Mouse (Mus musculus): ENCODE data around the gene Ucn. TPM values are rescaled to one million over a fixed set of nuclear protein-coding genes. Genes with fewer than 3 reads are reported as not detected.

The Ucn gene
- polyA plus RNA-seq, 2 experiments: 0.16 TPM; not detected in 1

DNA sequence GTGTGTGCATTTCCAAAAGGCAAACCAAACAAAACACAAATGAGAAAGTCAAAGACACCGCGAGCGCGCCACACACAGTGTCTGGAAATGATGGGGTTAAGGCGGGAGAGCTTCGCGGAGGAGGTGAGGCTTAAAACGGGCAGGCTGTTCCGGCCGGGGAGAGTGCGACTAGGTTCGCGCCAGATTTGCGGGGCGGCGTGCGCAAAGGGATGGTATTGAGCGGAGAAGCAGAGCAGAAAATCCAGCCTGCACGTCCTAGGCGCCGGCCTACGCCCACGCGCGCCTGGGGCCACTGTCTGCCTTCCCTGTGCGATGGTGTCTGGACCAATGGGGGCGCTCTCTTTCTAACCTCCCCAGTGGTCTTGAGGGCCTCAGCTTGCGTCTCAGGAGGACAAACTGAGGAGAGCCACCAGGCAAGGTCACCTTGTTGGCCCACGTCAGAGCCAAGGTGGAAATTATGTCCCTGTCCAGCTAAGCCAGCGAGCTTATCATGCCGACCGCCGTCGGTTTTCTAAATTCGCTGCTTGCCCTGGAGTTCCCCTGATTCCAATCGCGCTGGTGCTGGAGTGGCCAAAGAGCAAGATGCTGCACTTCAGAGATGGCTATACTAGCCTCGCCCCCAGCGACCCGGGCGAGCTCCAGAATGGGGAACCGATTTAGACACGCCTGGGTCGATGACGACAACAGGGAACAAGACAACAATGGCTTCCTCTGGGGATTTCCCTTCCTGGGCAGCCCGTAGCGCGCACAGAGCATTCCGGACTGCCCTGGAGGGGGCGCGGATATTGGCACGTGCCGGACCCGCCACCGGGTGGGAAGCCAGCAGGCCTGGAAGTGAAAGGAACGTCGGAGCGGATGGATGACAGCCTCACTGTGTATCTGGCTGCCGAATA, 43.6 kb downstream of the Ucn start:
- H3K4me1 ChIP-seq (ENCODE audit: control insufficient read depth, insufficient read depth, low read length): peaks cover 3% of the 10 kb centered on the region; the same call in 1 of the 2 replicates
- H3K4me3 ChIP-seq (replicated peaks; ENCODE audit: low read length): peak overlapping the region; percentile 18
- H3K27ac ChIP-seq (replicated peaks; ENCODE audit: low read depth, low read length): no peak overlapping the region
- peak; percentile 30 for DNase-seq (ENCODE audit: low spot score)
- H3K9me3 ChIP-seq (ENCODE audit: control insufficient read depth, low read length): no peaks in the 10 kb centered on the region
- H3K4me2 ChIP-seq (replicated peaks; ENCODE audit: low read depth, low read length, severe bottlenecking): peak overlapping the region; percentile 29
- H3K9ac ChIP-seq (ENCODE audit: low read depth, low read length, severe bottlenecking): no peak overlapping the region
- peaks cover 77% of the 10 kb centered on the region for H3K27me3 ChIP-seq (ENCODE audit: control insufficient read depth, insufficient read depth, low read length)
- no peaks in the 10 kb centered on the region for H3K36me3 ChIP-seq (ENCODE audit: control insufficient read depth, insufficient read depth, low read length)
- no peak for TF ChIP-seq POLR2A (IDR thresholded peaks at IDR 0.05; ENCODE audit: borderline replicate concordance, extremely low read depth, insufficient read depth, insufficient read length)
- ATAC-seq (ENCODE audit: low FRiP score, low read depth): no peak
- WGBS: under 1% methylated on average over 57 of the region's 59 CpGs

- Histone ChIP-seq H3K4me2 (replicated peaks; ENCODE audit: low read depth, low read length, severe bottlenecking) (peak overlapping the region; percentile 29; the same call in 1 of the 2 replicates), H3K27me3 (ENCODE audit: control insufficient read depth, insufficient read depth, low read length) (peaks cover 84% of the 10 kb centered on the region), H3K4me1 (ENCODE audit: control insufficient read depth, insufficient read depth, low read length) (peaks cover 3% of the 10 kb centered on the region; the same call in 1 of the 2 replicates), H3K36me3 (ENCODE audit: control insufficient read depth, insufficient read depth, low read length) (no peaks in the 10 kb centered on the region), H3K9ac (ENCODE audit: low read depth, low read length, severe bottlenecking) (no peak overlapping the region), H3K4me3 (replicated peaks; ENCODE audit: low read length) (peak overlapping the region; percentile 18), H3K27ac (replicated peaks; ENCODE audit: low read depth, low read length) (no peak overlapping the region), H3K9me3 (ENCODE audit: control insufficient read depth, low read length) (no peaks in the 10 kb centered on the region)
- 2% methylated on average over 28 of the region's 29 CpGs for WGBS
- ATAC-seq (ENCODE audit: low FRiP score, low read depth): no peak
- DNase-seq (ENCODE audit: low spot score): no peak
- no peak for TF ChIP-seq POLR2A (IDR thresholded peaks at IDR 0.05; ENCODE audit: borderline replicate concordance, extremely low read depth, insufficient read depth, insufficient read length)
Observed at GRCm38 (mm10) chr5:31094100-31094798, 44.4 kb downstream of the Ucn start.

DNA sequence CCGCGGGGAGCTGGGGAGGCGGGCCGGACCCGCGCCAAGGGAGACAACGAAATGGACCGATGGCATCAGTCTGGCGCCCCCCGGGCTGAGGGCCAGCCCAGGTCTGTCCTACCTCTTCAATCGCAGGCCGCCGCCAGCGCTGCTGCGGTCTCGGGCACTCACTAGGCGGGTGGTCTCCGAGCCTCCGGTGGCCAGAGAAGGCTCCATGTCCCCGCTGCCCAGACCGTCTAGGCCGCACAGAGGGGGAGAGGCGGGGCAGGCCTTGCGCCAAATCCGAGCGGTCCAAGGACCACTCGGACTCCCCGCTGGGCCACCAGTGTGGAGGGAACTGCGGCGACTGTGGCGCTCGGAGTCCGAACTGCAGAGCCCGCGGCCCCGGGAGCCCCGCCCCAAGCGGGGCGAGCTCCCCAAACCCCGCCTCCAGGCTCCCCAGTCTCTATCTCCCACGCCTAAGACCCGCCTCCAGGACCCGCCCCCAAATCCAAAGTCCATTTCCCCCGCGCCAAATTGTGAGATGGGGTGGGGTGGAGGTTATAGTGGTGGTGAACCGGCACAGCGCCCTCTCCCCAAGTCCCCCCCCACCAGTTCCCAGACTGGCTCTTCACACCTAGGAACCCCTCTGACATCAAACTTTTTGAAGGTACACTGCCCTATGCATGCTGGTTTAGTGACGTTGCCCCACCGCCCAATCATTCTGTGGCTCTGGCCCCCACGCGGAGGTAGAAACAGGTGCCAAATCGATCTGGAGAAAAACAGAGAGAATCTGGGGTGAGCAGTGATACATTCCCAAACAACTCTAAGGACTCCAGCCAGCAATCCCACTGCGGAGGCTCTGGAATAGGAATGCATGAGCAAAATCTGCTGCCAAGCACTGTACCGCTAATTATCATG, 45.2 kb downstream of the Ucn start:
- DNase-seq (ENCODE audit: low spot score) (no peak), ATAC-seq (ENCODE audit: low FRiP score, low read depth) (peak; percentile 53; the same call in 1 of the 2 replicates)
- WGBS: 1% methylated on average over 36 of the region's 54 CpGs
- H3K27ac ChIP-seq (replicated peaks; ENCODE audit: low read depth, low read length): no peak overlapping the region
- peaks cover 88% of the 10 kb centered on the region for H3K27me3 ChIP-seq (ENCODE audit: control insufficient read depth, insufficient read depth, low read length)
- peaks cover 3% of the 10 kb centered on the region; the same call in 1 of the 2 replicates for H3K4me1 ChIP-seq (ENCODE audit: control insufficient read depth, insufficient read depth, low read length)
- H3K36me3 ChIP-seq (ENCODE audit: control insufficient read depth, insufficient read depth, low read length): no peaks in the 10 kb centered on the region
- peak overlapping the region; percentile 41 for H3K4me3 ChIP-seq (replicated peaks; ENCODE audit: low read length)
- peak overlapping the region; percentile 67 for H3K4me2 ChIP-seq (replicated peaks; ENCODE audit: low read depth, low read length, severe bottlenecking)
- H3K9me3 ChIP-seq (ENCODE audit: control insufficient read depth, low read length): no peaks in the 10 kb centered on the region
- peak overlapping the region; percentile 44; the same call in 1 of the 2 replicates for H3K9ac ChIP-seq (ENCODE audit: low read depth, low read length, severe bottlenecking)
- no peak for TF ChIP-seq POLR2A (IDR thresholded peaks at IDR 0.05; ENCODE audit: borderline replicate concordance, extremely low read depth, insufficient read depth, insufficient read length)

GRCm38 (mm10) chr5:31092231-31092975, 46.2 kb downstream of the Ucn start:
- H3K4me3 ChIP-seq (replicated peaks; ENCODE audit: low read length): peak overlapping the region; percentile 41
- WGBS: 3% methylated on average over 14 of the region's 53 CpGs
- H3K4me1 ChIP-seq (ENCODE audit: control insufficient read depth, insufficient read depth, low read length): peaks cover 3% of the 10 kb centered on the region; the same call in 1 of the 2 replicates
- no peaks in the 10 kb centered on the region for H3K36me3 ChIP-seq (ENCODE audit: control insufficient read depth, insufficient read depth, low read length)
- peak overlapping the region; percentile 67 for H3K4me2 ChIP-seq (replicated peaks; ENCODE audit: low read depth, low read length, severe bottlenecking)
- no peak for DNase-seq (ENCODE audit: low spot score)
- H3K27ac ChIP-seq (replicated peaks; ENCODE audit: low read depth, low read length): no peak overlapping the region
- no peak for ATAC-seq (ENCODE audit: low FRiP score, low read depth)
- TF ChIP-seq POLR2A (IDR thresholded peaks at IDR 0.05; ENCODE audit: borderline replicate concordance, extremely low read depth, insufficient read depth, insufficient read length): no peak
- H3K27me3 ChIP-seq (ENCODE audit: control insufficient read depth, insufficient read depth, low read length): peaks cover 85% of the 10 kb centered on the region
- no peaks in the 10 kb centered on the region for H3K9me3 ChIP-seq (ENCODE audit: control insufficient read depth, low read length)
- peak overlapping the region; percentile 44; the same call in 1 of the 2 replicates for H3K9ac ChIP-seq (ENCODE audit: low read depth, low read length, severe bottlenecking)

Other genes with a start within 250 kb of the Ucn start
- gene Ost4, start 231.0 kb downstream of the Ucn start, polyA plus RNA-seq (2012; rRNA removed): 364 and 388 TPM in 2 replicates
- 502 and 567 TPM in 2 replicates for gene Ost4, start 231.0 kb downstream of the Ucn start, polyA plus RNA-seq (2014; fragmentation: Nextera tagmentation; extraction: Ambion mirVana)
- gene Emilin1, start 225.4 kb downstream of the Ucn start, polyA plus RNA-seq (2012; rRNA removed): 222 and 268 TPM in 2 replicates
- 191 and 204 TPM in 2 replicates for gene Emilin1, start 225.4 kb downstream of the Ucn start, polyA plus RNA-seq (2014; fragmentation: Nextera tagmentation; extraction: Ambion mirVana)
- 29.5 and 37.8 TPM in 2 replicates for gene Khk, start 217.4 kb downstream of the Ucn start, polyA plus RNA-seq (2012; rRNA removed)
- gene Khk, start 217.4 kb downstream of the Ucn start, polyA plus RNA-seq (2014; fragmentation: Nextera tagmentation; extraction: Ambion mirVana): 29.7 and 31.3 TPM in 2 replicates
- 19.8 and 21.5 TPM in 2 replicates for gene Cgref1, start 193.2 kb downstream of the Ucn start, polyA plus RNA-seq (2012; rRNA removed)
- gene Cgref1, start 193.2 kb downstream of the Ucn start, polyA plus RNA-seq (2014; fragmentation: Nextera tagmentation; extraction: Ambion mirVana): 15.1 and 20.9 TPM in 2 replicates
- gene Preb, start 178.5 kb downstream of the Ucn start, polyA plus RNA-seq (2012; rRNA removed): 259 and 349 TPM in 2 replicates
- gene Preb, start 178.5 kb downstream of the Ucn start, polyA plus RNA-seq (2014; fragmentation: Nextera tagmentation; extraction: Ambion mirVana): 91.1 and 98.9 TPM in 2 replicates
- gene Tcf23, start 170.2 kb downstream of the Ucn start, polyA plus RNA-seq (2012; rRNA removed): 0.05 TPM in 1 of 2 replicates, not detected in the other
- not detected in 2 replicates for gene Tcf23, start 170.2 kb downstream of the Ucn start, polyA plus RNA-seq (2014; fragmentation: Nextera tagmentation; extraction: Ambion mirVana)
- 134 and 151 TPM in 2 replicates for gene Atraid, start 90.5 kb downstream of the Ucn start, polyA plus RNA-seq (2012; rRNA removed)
- 190 and 200 TPM in 2 replicates for gene Atraid, start 90.5 kb downstream of the Ucn start, polyA plus RNA-seq (2014; fragmentation: Nextera tagmentation; extraction: Ambion mirVana)
- gene Slc5a6, start 89.9 kb downstream of the Ucn start, polyA plus RNA-seq (2012; rRNA removed): 25.3 and 33.9 TPM in 2 replicates
- 11.0 and 11.4 TPM in 2 replicates for gene Slc5a6, start 89.9 kb downstream of the Ucn start, polyA plus RNA-seq (2014; fragmentation: Nextera tagmentation; extraction: Ambion mirVana)
- gene Cad, start 84.0 kb downstream of the Ucn start, polyA plus RNA-seq (2012; rRNA removed): 49.1 and 62.5 TPM in 2 replicates
- 28.3 and 29.4 TPM in 2 replicates for gene Cad, start 84.0 kb downstream of the Ucn start, polyA plus RNA-seq (2014; fragmentation: Nextera tagmentation; extraction: Ambion mirVana)
- gene Dnajc5g, start 32.5 kb downstream of the Ucn start, polyA plus RNA-seq (2012; rRNA removed): not detected in 2 replicates
- gene Dnajc5g, start 32.5 kb downstream of the Ucn start, polyA plus RNA-seq (2014; fragmentation: Nextera tagmentation; extraction: Ambion mirVana): not detected in 2 replicates
- 0.82 and 0.86 TPM in 2 replicates for gene Slc30a3, start 30.6 kb downstream of the Ucn start, polyA plus RNA-seq (2012; rRNA removed)
- 0.53 and 0.91 TPM in 2 replicates for gene Slc30a3, start 30.6 kb downstream of the Ucn start, polyA plus RNA-seq (2014; fragmentation: Nextera tagmentation; extraction: Ambion mirVana)
- gene Trim54, start 22.1 kb downstream of the Ucn start, polyA plus RNA-seq (2012; rRNA removed): 8.1 and 8.7 TPM in 2 replicates
- 4.9 and 6.2 TPM in 2 replicates for gene Trim54, start 22.1 kb downstream of the Ucn start, polyA plus RNA-seq (2014; fragmentation: Nextera tagmentation; extraction: Ambion mirVana)
- gene Mpv17, start 15.4 kb upstream of the Ucn start, polyA plus RNA-seq (2012; rRNA removed): 78.5 and 103 TPM in 2 replicates
- gene Mpv17, start 15.4 kb upstream of the Ucn start, polyA plus RNA-seq (2014; fragmentation: Nextera tagmentation; extraction: Ambion mirVana): 49.4 and 61.8 TPM in 2 replicates
- gene Gm29609, start 41.1 kb upstream of the Ucn start, polyA plus RNA-seq (2012; rRNA removed): 3.9 and 4.3 TPM in 2 replicates
- 0.70 and 0.96 TPM in 2 replicates for gene Gm29609, start 41.1 kb upstream of the Ucn start, polyA plus RNA-seq (2014; fragmentation: Nextera tagmentation; extraction: Ambion mirVana)
- gene Gtf3c2, start 41.3 kb upstream of the Ucn start, polyA plus RNA-seq (2012; rRNA removed): 130 and 143 TPM in 2 replicates
- gene Gtf3c2, start 41.3 kb upstream of the Ucn start, polyA plus RNA-seq (2014; fragmentation: Nextera tagmentation; extraction: Ambion mirVana): 47.1 and 66.2 TPM in 2 replicates
- 108 and 120 TPM in 2 replicates for gene Snx17, start 54.4 kb upstream of the Ucn start, polyA plus RNA-seq (2012; rRNA removed)
- gene Snx17, start 54.4 kb upstream of the Ucn start, polyA plus RNA-seq (2014; fragmentation: Nextera tagmentation; extraction: Ambion mirVana): 139 and 144 TPM in 2 replicates
- 46.9 and 49.3 TPM in 2 replicates for gene Eif2b4, start 54.6 kb upstream of the Ucn start, polyA plus RNA-seq (2012; rRNA removed)
- 67.5 and 68.5 TPM in 2 replicates for gene Eif2b4, start 54.6 kb upstream of the Ucn start, polyA plus RNA-seq (2014; fragmentation: Nextera tagmentation; extraction: Ambion mirVana)
- gene Zfp513, start 63.5 kb upstream of the Ucn start, polyA plus RNA-seq (2012; rRNA removed): 58.8 and 77.1 TPM in 2 replicates
- gene Zfp513, start 63.5 kb upstream of the Ucn start, polyA plus RNA-seq (2014; fragmentation: Nextera tagmentation; extraction: Ambion mirVana): 6.8 and 8.0 TPM in 2 replicates
- gene Ppm1g, start 81.9 kb upstream of the Ucn start, polyA plus RNA-seq (2012; rRNA removed): 91.2 and 118 TPM in 2 replicates
- 98.8 and 111 TPM in 2 replicates for gene Ppm1g, start 81.9 kb upstream of the Ucn start, polyA plus RNA-seq (2014; fragmentation: Nextera tagmentation; extraction: Ambion mirVana)
- 161 and 181 TPM in 2 replicates for gene Nrbp1, start 102.0 kb upstream of the Ucn start, polyA plus RNA-seq (2012; rRNA removed)
- 157 and 166 TPM in 2 replicates for gene Nrbp1, start 102.0 kb upstream of the Ucn start, polyA plus RNA-seq (2014; fragmentation: Nextera tagmentation; extraction: Ambion mirVana)
- gene Gm9970, start 102.4 kb upstream of the Ucn start, polyA plus RNA-seq (2012; rRNA removed): 0.15 TPM in 1 of 2 replicates, not detected in the other
- 0.40 TPM in 1 of 2 replicates, not detected in the other for gene Gm9970, start 102.4 kb upstream of the Ucn start, polyA plus RNA-seq (2014; fragmentation: Nextera tagmentation; extraction: Ambion mirVana)
- 25.2 and 31.4 TPM in 2 replicates for gene Krtcap3, start 112.9 kb upstream of the Ucn start, polyA plus RNA-seq (2012; rRNA removed)
- 10.2 and 16.4 TPM in 2 replicates for gene Krtcap3, start 112.9 kb upstream of the Ucn start, polyA plus RNA-seq (2014; fragmentation: Nextera tagmentation; extraction: Ambion mirVana)
- gene Ift172, start 152.3 kb upstream of the Ucn start, polyA plus RNA-seq (2012; rRNA removed): 53.3 and 64.2 TPM in 2 replicates
- gene Ift172, start 152.3 kb upstream of the Ucn start, polyA plus RNA-seq (2014; fragmentation: Nextera tagmentation; extraction: Ambion mirVana): 41.6 and 46.1 TPM in 2 replicates
- 174 and 211 TPM in 2 replicates for gene Fndc4, start 157.3 kb upstream of the Ucn start, polyA plus RNA-seq (2012; rRNA removed)
- gene Fndc4, start 157.3 kb upstream of the Ucn start, polyA plus RNA-seq (2014; fragmentation: Nextera tagmentation; extraction: Ambion mirVana): 93.9 and 101 TPM in 2 replicates
- gene Gckr, start 158.6 kb upstream of the Ucn start, polyA plus RNA-seq (2012; rRNA removed): 0.47 and 1.2 TPM in 2 replicates
- 0.36 TPM in 1 of 2 replicates, not detected in the other for gene Gckr, start 158.6 kb upstream of the Ucn start, polyA plus RNA-seq (2014; fragmentation: Nextera tagmentation; extraction: Ambion mirVana)